Mouse (Mus musculus) T-cell, adult 2 months (primary cell): ENCODE data around the gene Cd244a.
A peak's percentile ranks its signal among the peaks of the same experiment; 100 is the strongest.

ENCODE experiments used
- DNase-seq: peaks from one replicate; pipeline ENCODE4 v3.0.0; 2022; ENCODE audit warnings: low spot score

Gene Cd244a

DNA sequence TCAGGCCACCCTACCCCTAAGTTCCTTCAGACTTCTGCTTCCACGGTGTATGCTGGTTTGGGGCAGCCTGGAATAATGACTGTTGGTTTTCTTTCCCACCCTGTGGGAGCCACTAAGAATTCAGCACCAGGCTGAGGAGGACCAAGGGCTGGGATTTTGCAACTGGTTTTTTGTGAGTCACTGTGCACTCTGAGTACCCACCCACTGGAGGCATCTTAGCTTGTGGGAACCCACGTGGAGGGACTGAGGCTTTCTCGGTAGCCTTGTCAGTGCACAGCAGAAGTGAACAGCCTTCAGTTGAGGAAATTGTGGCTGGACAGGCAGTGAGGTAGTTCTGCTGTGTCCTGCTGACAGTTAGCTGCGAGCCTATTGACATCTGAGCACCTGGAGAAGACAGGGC, at the start of gene Cd244a:
Cd244a (plus strand) TSS at position 296 of the 400 bp plus-strand sequence.
- DNase-seq: no peak

DNA sequence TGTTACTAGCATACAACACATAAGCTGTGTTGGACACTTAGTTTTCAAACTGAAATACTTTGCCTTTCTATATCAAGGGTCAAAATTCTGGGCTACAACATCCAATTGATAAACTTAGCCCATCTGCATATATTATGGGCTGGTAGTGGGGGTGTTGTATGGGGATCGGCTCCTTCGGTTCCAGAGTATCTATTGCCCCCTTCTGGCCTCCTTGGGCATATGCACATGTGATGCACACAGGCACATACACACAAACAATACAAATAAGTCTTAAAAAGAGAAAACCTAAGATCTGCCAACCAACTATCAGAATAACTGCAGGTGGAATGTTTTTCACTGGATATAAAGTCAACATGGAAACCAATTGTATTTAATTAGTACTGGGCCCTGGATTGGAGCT, 45.8 kb upstream of the Cd244a start:
- DNase-seq: no peak

DNA sequence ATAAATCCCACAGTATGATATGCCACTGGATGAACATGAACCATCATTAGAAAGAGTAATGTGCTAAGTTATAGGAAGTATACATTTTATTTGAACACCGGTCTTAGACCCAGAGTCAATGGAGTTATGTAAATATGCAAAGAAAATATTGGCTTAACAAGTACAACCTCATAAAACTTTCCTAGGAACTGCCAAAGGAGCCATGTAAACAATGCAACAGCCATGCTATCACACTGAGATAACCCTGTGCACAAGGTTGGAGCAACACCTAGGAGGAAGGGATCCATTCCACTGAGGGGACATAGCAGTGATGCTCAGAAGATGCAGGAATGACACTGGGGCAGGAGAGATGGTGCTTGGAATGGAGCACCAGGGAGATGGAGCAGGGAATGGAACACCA, 45.2 kb upstream of the Cd244a start:
- no peak for DNase-seq

DNA sequence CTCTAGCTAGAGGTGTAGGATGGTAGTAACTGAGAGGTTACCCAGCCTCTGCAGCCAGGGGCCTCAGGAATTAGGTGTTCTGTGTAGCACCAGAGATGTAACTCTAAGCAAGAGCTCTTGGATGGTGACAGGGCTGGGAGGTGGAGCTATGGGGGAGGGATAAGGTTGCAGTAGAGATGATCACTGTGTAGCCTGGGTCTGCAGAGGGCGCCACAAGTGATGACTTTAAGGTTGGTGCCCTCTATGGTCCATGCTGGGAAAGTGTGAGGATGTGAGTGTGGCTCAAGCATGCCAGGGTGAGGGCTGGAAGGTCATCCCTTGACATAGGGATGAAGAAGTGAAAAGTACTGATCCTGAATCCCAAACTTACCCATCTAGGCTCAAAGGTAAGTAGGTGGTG, 44.0 kb upstream of the Cd244a start:
- DNase-seq: peak; percentile 12

DNA sequence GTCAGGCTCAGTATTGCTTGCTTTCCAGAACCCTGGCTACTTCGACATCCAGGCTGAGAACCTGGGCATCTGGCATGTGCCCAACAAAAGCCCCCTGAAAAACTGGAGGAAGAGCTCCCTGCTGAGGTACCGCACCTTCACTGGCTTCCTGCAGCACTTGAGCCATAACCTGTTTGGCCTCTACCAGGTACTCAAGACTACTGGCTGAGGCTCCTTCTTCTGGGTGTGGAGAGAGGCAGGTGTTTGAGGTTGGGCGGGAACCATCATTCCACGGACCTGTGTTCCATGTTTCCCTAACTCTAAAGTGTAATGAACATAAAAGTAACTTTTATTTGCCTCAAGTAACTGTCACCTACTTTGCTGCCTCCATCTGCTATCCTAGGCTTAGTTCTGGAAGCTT, 43.4 kb upstream of the Cd244a start:
- DNase-seq: no peak

DNA sequence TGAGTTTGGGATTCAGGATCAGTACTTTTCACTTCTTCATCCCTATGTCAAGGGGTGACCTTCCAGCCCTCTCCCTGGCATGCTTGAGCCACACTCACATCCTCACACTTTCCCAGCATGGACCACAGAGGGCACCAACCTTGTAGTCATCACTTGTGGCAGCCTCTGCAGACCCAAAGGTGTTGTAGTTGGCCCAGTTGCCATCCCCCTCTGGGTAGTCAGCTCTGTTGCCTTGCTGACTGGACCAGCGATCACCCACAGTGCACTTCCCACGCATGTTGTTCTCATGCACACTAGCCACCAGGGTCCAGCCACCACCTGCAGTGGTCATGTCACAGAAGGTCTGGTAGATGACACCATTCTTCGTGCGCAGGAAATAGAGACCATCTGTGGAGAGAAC, 27.6 kb upstream of the Cd244a start:
- DNase-seq: no peak

DNA sequence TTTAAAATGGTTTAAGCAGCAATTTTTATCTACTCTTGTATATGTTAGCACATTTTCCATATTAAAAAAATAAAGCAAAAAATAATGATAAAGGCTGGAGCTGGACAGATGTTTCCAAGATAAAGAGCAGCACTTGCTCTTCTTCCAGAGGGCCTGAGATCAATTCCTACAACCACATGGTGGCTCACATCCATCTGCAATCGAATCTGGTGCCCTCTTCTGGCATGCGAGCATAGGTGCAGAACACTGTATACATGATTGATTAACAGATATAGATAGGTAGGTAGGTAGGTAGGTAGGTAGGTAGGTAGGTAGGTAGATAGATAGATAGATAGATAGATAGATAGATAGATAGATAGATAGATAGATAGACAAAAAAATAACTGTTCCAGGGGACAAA, 26.2 kb upstream of the Cd244a start:
- no peak for DNase-seq

DNA sequence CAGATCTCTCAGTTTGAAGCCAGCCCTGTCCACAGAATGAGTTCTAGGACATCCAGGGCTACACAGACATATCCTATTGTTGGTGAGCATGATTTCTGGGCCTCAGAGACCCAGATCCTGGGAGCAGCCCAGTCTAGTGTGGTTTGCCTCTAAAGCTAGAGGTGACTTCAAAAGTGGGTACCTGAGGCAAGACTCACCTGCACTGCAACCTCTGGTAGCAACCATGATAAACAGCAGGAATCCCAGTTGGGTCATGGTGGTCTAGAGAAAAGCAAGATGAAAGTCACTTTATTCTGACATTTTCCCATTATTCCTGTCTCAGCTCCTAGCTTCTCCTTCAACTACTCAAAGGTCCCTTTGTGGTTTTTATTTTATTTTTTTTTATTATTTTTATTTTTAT, 24.4 kb upstream of the Cd244a start:
- no peak for DNase-seq

DNA sequence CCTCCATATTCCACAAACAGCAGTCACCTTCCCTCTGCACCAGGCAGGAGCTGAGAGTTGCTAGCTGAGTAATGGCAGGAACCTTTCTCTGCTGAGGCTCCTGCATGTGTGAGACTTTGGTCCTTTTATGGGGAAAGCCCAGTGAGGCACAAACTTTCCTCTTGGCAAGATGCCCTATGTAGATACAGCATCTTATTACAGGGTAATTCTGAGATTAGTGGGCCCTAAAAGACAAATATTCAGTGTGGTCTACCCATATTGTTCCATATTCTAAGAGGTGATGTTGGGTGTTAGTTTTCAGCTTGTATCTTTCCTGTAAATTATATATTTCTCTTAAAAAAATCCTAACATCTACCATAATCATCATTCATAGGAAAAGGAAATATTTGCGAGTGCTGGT, 23.8 kb upstream of the Cd244a start, which contains the start of gene Itln1:
Itln1 (minus strand) TSS at position 101 of the 400 bp plus-strand sequence.
- no peak for DNase-seq

DNA sequence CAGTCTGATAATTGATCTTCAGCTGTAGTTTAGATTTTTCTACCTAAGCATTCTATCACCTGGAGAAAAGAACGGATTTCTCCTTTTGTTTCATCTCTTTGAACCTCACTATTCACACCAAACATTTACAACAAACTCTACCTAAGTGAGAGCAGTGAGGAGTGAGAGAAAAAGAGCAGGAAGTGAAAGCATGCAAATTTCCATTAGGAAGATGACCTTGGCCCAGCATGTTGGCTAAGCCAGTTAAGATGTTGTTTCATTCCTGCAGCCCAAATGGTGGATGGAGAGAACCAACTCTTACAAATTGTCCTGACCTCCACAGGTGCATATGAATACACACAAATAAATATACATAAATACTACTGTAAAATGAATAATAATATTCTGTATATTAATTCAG, 18.3 kb upstream of the Cd244a start:
- no peak for DNase-seq

DNA sequence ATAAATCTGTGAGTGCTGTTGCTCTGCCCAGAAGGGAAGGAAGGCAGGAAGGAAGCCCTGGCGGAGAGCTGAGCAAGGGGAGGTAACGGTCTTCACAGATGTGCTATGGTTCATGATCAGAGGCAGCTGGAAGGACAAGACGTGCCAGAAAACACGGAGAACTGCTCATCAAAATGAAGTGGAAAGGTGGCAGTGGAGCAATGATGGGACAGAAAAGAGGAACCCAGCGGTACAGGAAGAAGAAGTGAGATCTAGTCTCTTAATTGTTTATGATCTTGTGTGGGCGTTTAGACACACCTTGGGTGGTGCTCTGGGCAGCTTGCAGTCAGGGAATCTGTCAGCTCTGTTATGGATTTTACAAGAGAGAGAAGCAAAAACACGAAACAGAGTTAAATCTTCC, 7.7 kb upstream of the Cd244a start:
- peak; percentile 9 for DNase-seq

DNA sequence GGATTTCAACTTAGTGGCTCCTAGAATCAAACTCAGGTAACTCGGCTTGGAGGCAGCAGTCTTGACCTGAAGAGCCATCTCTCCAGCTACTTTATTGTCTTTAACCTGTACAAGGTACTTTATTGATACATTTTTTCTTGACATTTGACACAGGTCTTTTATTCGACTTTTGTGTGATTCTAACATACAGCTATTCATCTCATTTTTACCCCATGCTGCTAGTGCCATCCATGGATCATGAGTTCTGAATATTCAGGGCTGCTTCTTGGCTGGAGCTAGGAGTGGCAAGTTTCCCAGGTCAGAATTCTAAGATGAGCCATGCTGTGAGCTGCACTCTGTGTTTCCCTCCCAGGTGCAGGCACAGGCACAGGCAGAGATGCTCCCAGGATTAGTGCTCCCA, 6.8 kb upstream of the Cd244a start:
- no peak for DNase-seq

DNA sequence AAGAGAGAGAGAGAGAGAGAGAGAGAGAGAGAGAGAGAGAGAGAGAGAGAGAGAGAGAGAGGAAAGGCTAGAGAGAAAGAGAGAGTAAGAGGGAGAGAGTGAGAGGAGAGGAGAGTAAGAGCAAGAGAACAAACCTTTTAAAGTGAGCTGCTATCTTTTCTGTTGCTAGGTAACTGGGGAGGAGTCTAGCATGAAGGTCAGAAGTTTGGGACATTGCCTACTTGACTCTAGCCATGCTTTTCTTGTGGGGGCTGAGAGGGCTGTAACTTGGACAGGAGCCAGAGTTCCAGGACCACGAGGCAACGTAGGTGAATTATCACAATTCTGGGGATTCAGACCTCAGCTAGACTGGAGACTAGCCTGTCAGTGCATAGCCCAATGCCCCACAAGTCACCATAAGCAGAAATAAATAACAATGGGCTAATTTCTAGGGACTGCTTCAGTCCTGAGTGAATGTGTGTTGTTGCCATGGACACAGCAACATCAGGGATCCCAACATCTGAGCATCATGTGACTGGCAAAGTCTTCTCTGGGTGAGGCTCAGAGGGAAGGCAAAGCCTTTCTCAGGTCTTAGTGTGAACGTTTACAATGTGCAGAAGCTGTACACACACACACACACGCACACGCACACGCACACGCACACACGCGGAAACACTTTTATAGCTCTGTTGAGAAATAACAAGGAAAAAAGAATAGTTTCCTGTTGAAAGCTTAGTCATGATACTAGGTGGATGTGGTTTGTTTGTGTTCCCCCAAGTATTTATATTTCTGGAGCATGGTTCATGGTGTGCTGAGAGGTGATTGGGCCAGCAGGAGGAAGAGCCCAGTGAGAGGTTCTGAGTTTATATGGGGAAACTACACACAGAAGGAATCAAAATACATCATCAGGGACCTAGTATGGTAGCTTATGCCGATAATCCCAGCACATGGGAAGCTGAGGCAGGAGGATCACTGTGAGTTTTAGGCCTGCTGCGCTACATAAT, 5.3 kb upstream of the Cd244a start:
- DNase-seq: no peak

DNA sequence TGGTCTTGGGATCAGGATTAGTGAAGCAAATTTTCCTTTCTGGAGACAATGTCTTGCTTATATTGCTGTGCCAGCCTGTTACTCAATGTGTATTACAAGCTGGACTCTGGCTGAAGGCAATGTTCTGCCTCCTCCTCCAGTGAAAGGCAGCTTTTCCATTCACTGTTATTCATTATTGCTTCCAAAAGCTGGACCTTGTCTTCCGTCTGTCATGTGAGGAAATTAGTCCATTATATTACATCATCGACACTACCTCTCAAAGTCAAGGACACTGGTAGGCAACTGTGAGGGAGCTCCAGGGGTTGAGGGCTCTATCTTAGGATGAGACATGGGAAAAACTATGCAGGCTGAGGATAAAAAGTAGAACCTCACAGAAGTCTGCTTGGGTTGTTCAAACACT, 2.6 kb upstream of the Cd244a start:
- DNase-seq: no peak

DNA sequence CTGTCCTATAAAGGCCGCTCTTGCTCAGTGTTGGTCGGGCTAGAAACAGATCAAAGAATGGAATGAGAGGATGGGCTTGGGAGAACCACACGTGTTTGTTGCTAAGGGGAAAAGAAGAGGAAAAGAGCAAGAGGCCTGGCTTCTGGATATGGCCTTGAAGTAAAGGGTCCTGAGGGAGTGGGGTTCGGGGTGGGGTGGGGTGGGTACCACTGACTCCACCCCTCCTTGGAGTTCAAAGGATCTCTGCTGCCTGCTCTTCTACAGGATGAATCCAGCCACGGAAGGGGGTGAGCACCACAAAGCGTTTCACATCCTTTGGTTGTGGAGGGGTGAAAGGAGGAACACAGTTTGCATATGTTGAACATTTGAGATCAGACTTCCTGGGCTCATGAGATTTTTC, 586 bp upstream of the Cd244a start:
- no peak for DNase-seq

DNA sequence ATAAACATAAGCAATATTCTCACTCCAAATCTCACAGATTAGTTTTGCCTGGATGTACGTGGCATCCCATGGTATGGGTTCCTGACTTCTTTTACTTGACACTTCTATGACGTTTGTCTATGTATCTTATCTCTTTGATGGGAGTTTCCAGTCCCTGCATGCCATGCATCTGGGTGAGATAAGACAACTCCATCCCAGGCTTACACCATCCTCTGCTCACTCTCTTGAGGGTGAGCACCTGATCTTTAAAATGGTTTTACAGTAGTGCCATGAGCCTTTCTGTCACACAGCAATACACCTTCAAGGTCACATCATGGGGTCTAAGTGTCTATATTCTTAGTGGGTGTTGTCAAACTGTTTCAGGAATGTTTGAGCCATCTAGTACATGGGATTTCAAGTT, 1.3 kb downstream of the Cd244a start:
- DNase-seq: no peak

DNA sequence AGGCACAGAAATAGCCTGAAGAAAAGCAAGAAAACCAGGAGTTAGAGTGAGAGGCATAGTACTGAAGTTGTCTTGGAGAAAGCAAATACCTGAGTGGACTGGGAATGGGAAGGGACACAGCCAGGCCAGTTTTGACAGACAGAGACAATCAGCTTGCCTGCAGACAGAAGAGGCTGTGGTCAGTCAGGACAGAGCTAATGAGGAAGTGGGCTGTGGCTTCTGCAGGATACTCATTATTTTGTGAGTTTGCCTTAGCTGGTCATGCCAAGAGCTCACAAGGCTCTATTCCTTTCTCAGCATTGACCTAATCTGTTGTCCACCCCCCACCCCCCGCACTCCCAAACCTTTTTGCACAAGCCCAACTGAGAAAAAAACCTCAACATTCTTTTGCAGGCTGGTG, 2.2 kb downstream of the Cd244a start:
- no peak for DNase-seq

DNA sequence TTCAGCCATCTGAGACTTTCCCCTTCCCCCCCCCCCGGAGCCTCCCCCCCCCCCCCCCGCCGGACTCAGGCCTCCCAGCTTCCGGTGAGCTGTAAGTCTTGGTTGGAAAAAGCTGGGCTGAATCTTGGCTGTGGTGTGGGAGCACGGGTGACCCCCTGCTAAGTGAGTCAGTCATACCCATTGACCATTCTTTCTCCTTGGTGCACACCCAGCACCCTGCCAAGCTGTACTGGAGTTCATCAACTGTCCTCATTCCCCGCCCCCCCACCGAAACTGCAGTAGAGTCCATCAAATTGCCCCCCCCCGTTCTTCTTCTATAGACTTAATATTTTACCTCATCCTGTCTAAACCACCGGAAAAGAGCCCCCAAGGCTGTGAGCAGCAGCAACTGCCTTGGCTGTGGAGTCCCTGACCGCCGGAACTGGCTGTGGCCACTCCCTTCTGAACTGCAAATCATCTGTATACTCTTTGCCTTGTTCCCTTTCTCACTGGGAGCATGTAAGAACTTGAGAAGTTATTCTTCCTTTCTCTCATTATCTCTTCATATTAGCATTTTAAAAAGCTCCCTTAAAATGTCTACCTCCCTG, 2.7 kb downstream of the Cd244a start:
- DNase-seq: peak; percentile 17

DNA sequence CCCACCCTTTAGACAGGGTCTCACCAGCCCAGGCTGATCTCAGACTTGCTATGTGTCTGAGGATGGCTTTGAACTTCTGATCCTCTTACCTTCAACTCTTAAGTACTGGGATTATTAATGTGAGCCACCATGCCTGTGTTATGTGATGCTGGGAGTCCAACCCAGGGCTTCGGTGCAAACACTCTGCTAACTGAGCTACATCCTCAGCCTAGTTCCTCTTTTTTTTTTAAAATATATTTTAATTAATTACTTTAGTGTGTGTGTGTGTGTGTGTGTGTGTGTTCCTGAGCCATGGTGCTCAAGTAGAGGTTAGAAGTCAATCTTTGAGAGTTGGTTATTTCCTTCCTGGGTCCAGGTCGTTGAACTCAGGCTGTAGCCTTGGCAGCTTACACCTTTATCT, 4.0 kb downstream of the Cd244a start:
- no peak for DNase-seq

DNA sequence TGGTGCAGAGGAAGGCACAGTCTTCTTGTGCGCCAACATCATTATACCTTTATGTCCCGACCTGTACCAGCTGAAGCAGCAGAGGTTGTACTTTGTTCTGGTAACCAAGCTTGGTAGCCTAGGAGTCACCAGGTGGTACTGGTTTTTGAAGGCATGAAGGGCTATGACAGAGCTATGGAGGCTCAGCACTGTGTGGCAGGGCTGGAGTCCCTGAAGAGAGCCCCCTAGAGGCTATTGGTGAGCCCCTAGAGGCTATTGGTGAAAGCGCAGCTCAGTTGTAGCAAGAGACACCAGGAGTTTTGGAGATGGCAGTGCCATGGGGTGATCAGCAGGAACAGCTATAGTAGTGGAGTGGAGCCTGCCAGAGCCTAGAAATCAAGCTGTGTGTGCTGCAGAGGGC, 5.3 kb downstream of the Cd244a start:
- peak; percentile 56 for DNase-seq

DNA sequence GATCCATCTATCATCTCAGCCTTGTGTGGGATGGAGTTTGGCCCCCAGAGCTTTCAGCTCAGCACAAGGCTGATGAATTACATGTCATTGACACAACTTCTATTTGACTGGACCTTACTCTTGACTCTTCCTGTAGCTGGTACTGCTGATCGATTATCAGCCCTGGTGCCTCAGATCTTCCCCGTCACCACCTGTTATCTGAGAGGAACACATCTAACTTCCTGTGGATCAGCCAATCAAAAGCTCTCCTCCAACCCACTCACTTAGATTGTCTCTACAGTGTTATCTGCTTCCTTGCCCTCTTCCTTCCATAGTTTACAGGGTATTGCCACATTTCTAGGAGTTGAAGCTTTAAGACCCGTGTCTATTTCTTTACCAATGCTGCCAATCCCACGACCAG, 6.9 kb downstream of the Cd244a start:
- DNase-seq: no peak

DNA sequence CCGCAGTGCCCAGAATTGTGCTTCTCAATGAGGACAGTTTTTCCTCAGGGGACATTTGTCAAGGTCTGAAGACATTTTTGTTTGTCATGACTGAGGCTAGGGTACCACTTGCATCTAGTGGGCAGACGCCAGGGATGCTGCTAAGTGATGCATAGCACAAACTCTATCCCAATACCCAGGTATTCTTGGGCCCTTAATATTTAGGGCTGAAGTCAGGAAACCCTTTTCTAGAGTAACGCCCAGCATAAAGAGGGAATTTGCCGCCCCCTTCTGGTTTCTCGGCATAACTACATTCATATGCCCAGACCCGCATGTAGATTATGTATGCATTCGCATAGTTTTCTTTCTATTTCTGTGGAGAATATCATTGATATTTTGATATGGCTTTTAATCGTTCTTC, 7.8 kb downstream of the Cd244a start:
- DNase-seq: peak; percentile 67

DNA sequence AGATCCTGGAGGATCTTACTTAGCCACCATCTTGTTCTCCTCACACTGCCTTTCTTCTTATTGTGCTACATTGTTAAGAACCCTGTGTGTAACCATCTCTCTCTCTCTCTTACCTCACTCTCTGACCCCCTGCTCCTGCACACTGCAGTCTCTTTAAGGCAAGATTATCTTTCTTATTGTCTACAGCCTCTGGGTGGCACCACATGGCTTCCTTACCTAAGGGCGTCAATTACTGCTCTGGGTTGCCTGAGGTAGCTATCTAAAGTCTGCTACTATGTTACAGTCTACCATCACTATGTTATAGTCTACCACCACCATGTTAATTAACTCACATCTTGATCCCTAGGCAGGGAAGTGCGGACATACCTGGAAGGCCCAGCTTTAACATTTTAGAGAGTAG, 9.4 kb downstream of the Cd244a start:
- DNase-seq: no peak

DNA sequence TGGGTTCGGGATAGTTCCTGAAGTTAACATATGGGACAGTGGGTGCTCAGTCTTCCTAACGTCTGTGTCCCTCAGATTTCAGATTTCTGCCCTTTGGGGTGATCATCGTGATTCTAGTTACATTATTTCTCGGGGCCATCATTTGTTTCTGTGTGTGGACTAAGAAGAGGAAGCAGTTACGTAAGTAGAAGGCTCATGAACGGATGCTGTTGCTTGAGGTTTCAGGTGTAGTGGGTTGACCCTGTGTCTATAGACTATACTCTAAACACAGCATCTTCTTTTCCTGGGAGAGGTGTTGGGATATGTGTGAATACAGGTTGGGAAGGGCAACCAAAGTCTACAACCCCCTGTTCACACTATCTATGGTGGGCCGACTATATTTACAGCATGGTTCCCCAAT, 18.2 kb downstream of the Cd244a start:
- no peak for DNase-seq
